Mouse (Mus musculus) granulocyte monocyte progenitor cell, adult 5-6 weeks (primary cell): Measurements from ENCODE around the gene Foxp1. TPM values are rescaled to one million over a fixed set of nuclear protein-coding genes. Genes with fewer than 3 reads are reported as not detected.

Experiments
- ATAC-seq: replicated peaks from 2 replicates; pipeline ENCODE4 v1.8.0; 2016; ENCODE audit warnings: mild to moderate bottlenecking, moderate TSS enrichment, inconsistent platforms; ENCODE audit not compliant: poor library complexity, severe bottlenecking
- total RNA-seq, 2 experiments: library from RNA; stranded (forward) in 1 of 2; stranded (reverse) in 1 of 2; fragments of 200-712, 200-1000 nt in 1 of 2; fragments of >200 nt in 1 of 2; fragmentation: Nextera tagmentation in 1 of 2; gene quantifications; 2 replicates each; pipeline ENCODE4 v1.2.3; 2014 to 2017

Gene Foxp1
- total RNA-seq, 2 experiments from 2014 or later = 68.5 to 128 TPM

- 0 out of 2 replicates have a peak, but pooled peaks have one; percentile 13 for ATAC-seq
These were observed 75.6 kb downstream of the Foxp1 start for GRCm38 (mm10) chr6:99446801-99447415.

GRCm38 (mm10) chr6:99443460-99443859, 79.1 kb downstream of the Foxp1 start:
- ATAC-seq = peak; percentile 61

- no peak for ATAC-seq
These were observed 81.4 kb downstream of the Foxp1 start for GRCm38 (mm10) chr6:99441100-99441499.

- no peak for ATAC-seq
These were observed 81.9 kb downstream of the Foxp1 start for GRCm38 (mm10) chr6:99440606-99441005.

- ATAC-seq = peak; percentile 20; the same call in 1 of the 2 replicates
These were observed 82.6 kb downstream of the Foxp1 start for GRCm38 (mm10) chr6:99439878-99440361.

- no peak for ATAC-seq
These were observed 83.2 kb downstream of the Foxp1 start for GRCm38 (mm10) chr6:99439214-99439877.

GRCm38 (mm10) chr6:99436371-99436770, 86.2 kb downstream of the Foxp1 start:
- peak; percentile 71 for ATAC-seq

GRCm38 (mm10) chr6:99435140-99435539, 87.4 kb downstream of the Foxp1 start:
- peak; percentile 82 for ATAC-seq

GRCm38 (mm10) chr6:99433006-99433405, 89.5 kb downstream of the Foxp1 start:
- ATAC-seq = no peak

- ATAC-seq = no peak
These were observed 90.6 kb downstream of the Foxp1 start for GRCm38 (mm10) chr6:99431941-99432340.

GRCm38 (mm10) chr6:99430560-99430959, 92.0 kb downstream of the Foxp1 start:
- ATAC-seq = no peak

- ATAC-seq = no peak
These were observed 93.0 kb downstream of the Foxp1 start for GRCm38 (mm10) chr6:99429378-99430131.

- no peak for ATAC-seq
These were observed 93.6 kb downstream of the Foxp1 start for GRCm38 (mm10) chr6:99428961-99429360.

GRCm38 (mm10) chr6:99427301-99427700, 95.2 kb downstream of the Foxp1 start:
- ATAC-seq = 0 out of 2 replicates have a peak, but pooled peaks have one; percentile 18

- ATAC-seq = no peak
These were observed 97.5 kb downstream of the Foxp1 start for GRCm38 (mm10) chr6:99425044-99425443.

- ATAC-seq = peak; percentile 48
These were observed 101.9 kb downstream of the Foxp1 start for GRCm38 (mm10) chr6:99420666-99421065.

- peak; percentile 89 for ATAC-seq
These were observed 109.9 kb downstream of the Foxp1 start for GRCm38 (mm10) chr6:99412598-99412997.

- ATAC-seq = no peak
These were observed 112.9 kb downstream of the Foxp1 start for GRCm38 (mm10) chr6:99409602-99410001.

- no peak for ATAC-seq
These were observed 113.6 kb downstream of the Foxp1 start for GRCm38 (mm10) chr6:99408880-99409279.

GRCm38 (mm10) chr6:99403755-99404390, 118.6 kb downstream of the Foxp1 start:
- no peak for ATAC-seq
